Mouse (Mus musculus): Measurements from ENCODE around the gene Sgcg. TPM values are rescaled to one million over a fixed set of nuclear protein-coding genes. Genes with fewer than 3 reads are reported as not detected.
A peak's percentile ranks its signal among the peaks of the same experiment; 100 is the strongest.

Gene Sgcg
- polyA plus RNA-seq, 1 experiment from 2014 or later, result 69.2 TPM

DNA sequence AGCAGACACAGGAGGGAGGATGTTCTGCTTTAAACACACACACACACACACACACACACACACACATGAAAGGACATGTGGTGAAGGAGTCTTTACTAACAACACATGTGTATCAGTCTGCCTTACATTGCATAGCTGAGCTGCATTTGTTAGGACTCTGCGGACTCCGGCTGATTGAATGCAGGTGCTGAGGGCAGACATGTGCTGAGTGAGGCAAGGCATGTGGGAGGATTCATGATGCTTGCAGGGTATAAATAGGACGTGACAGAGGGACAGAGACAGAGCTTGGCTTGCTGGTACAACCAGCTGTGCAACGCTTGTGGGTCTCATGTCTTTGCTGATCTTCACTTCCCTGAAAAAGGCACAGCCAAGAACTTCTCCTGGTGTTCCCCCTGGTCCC lies 34.5 kb downstream of the Sgcg start:
- Histone ChIP-seq H3K4me1 (ENCODE audit: control insufficient read depth, insufficient read depth, low read length) (peaks cover 2% of the 10 kb centered on the region; the same call in 1 of the 2 replicates), H3K4me3 (ENCODE audit: low read length) (no peak overlapping the region), H3K27ac (ENCODE audit: low read length) (no peak overlapping the region), H3K9ac (ENCODE audit: low read length) (no peak overlapping the region), H3K4me2 (ENCODE audit: low read depth, low read length) (no peak overlapping the region), H3K9me3 (replicated peaks; ENCODE audit: control insufficient read depth, low read length) (no peaks in the 10 kb centered on the region), H3K27me3 (ENCODE audit: control insufficient read depth, insufficient read depth, low read length) (no peaks in the 10 kb centered on the region), H3K36me3 (ENCODE audit: control insufficient read depth, insufficient read depth) (0 out of 2 replicates have a peak, but pooled peaks cover 2% of the 10 kb centered on the region)
- ATAC-seq (replicated peaks; ENCODE audit: extremely low read depth, insufficient read depth, low FRiP score), result no peak
- 50% methylated on average over 4 of the region's 4 CpGs for WGBS

DNA sequence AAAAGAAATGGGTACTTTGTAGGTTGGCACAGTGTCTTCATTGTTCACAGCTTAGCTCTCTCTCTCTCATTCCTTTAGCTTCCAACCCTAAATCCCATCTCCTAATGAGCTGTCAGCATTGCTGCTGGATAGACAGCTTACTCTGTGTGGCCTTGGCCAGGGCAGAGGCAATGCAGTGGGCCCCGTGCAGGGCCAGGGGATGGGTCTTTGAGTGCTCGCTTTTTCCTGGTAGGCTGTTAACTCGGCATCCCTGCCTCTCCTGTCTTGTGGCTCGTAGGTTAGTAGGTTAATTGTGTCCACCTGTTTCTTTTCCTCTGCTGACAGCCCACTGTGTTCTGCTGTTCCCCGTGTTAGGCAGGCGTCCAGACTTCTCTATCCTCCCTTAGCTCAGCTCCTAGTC lies 35.8 kb downstream of the Sgcg start:
- H3K27me3 ChIP-seq (ENCODE audit: control insufficient read depth, insufficient read depth, low read length), result no peaks in the 10 kb centered on the region
- WGBS, result 58% methylated on average over 6 of the region's 6 CpGs
- H3K27ac ChIP-seq (ENCODE audit: low read length), result no peak overlapping the region
- H3K4me2 ChIP-seq (ENCODE audit: low read depth, low read length), result no peak overlapping the region
- H3K9me3 ChIP-seq (replicated peaks; ENCODE audit: control insufficient read depth, low read length), result no peaks in the 10 kb centered on the region
- H3K9ac ChIP-seq (ENCODE audit: low read length), result no peak overlapping the region
- H3K4me3 ChIP-seq (ENCODE audit: low read length), result no peak overlapping the region
- no peak for ATAC-seq (replicated peaks; ENCODE audit: extremely low read depth, insufficient read depth, low FRiP score)
- peaks cover 2% of the 10 kb centered on the region; the same call in 1 of the 2 replicates for H3K4me1 ChIP-seq (ENCODE audit: control insufficient read depth, insufficient read depth, low read length)
- 0 out of 2 replicates have a peak, but pooled peaks cover 2% of the 10 kb centered on the region for H3K36me3 ChIP-seq (ENCODE audit: control insufficient read depth, insufficient read depth)

DNA sequence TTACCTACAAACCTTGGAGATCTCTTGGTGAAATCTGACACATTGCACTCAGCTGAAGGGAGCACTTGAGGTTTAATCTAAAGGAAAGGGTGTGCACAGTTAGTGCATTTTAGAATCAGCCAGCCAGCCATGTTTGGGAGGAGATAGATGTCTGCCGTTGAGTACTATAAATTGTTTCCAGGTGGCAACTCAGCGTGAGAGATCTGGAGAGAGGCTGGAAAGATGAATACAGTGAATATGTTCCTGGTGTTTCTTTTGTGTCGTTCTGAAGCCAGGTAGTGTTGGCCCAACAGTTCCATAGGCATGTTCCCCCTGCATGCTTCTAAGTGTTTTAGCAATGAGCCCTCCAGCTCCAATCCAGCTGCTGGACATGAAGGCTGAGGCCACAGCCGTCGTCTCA lies 37.1 kb downstream of the Sgcg start:
- ATAC-seq (replicated peaks; ENCODE audit: extremely low read depth, insufficient read depth, low FRiP score), result no peak
- peaks cover 2% of the 10 kb centered on the region; the same call in 1 of the 2 replicates for H3K4me1 ChIP-seq (ENCODE audit: control insufficient read depth, insufficient read depth, low read length)

DNA sequence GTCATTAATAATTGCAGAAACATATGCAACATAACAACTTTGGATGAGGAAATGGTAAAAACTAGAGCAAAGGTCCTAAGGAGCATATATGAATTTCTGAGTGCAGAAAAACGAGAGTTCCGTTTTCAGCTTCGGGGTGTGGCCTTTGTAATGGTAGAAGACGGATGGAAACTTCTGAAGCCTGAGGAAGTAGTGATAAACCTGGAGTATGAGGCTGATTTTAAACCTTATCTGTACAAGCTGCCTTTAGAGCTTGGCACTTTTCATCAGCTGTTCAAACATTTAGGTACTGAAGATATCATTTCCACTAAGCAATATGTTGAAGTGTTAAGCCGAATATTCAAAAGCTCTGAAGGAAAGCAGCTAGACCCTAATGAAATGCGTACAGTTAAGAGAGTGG lies 46.5 kb downstream of the Sgcg start:
- WGBS, result 76% methylated on average over 6 of the region's 6 CpGs
- Histone ChIP-seq H3K4me2 (ENCODE audit: low read depth, low read length) (no peak overlapping the region), H3K27me3 (ENCODE audit: control insufficient read depth, insufficient read depth, low read length) (no peaks in the 10 kb centered on the region), H3K4me1 (ENCODE audit: control insufficient read depth, insufficient read depth, low read length) (no peaks in the 10 kb centered on the region), H3K9ac (ENCODE audit: low read length) (no peak overlapping the region), H3K27ac (ENCODE audit: low read length) (no peak overlapping the region), H3K4me3 (ENCODE audit: low read length) (no peak overlapping the region), H3K9me3 (replicated peaks; ENCODE audit: control insufficient read depth, low read length) (no peaks in the 10 kb centered on the region), H3K36me3 (ENCODE audit: control insufficient read depth, insufficient read depth) (peaks cover 52% of the 10 kb centered on the region)
- no peak for ATAC-seq (replicated peaks; ENCODE audit: extremely low read depth, insufficient read depth, low FRiP score)

More for the DNA sequence above, 37.1 kb downstream of the Sgcg start:
- Histone ChIP-seq H3K36me3 (ENCODE audit: control insufficient read depth, insufficient read depth) (0 out of 2 replicates have a peak, but pooled peaks cover 2% of the 10 kb centered on the region), H3K9ac (ENCODE audit: low read length) (no peak overlapping the region), H3K4me2 (ENCODE audit: low read depth, low read length) (no peak overlapping the region), H3K9me3 (replicated peaks; ENCODE audit: control insufficient read depth, low read length) (no peaks in the 10 kb centered on the region), H3K4me3 (ENCODE audit: low read length) (no peak overlapping the region), H3K27ac (ENCODE audit: low read length) (no peak overlapping the region), H3K27me3 (ENCODE audit: control insufficient read depth, insufficient read depth, low read length) (no peaks in the 10 kb centered on the region)
- WGBS, result 70% methylated on average over 5 of the region's 5 CpGs

DNA sequence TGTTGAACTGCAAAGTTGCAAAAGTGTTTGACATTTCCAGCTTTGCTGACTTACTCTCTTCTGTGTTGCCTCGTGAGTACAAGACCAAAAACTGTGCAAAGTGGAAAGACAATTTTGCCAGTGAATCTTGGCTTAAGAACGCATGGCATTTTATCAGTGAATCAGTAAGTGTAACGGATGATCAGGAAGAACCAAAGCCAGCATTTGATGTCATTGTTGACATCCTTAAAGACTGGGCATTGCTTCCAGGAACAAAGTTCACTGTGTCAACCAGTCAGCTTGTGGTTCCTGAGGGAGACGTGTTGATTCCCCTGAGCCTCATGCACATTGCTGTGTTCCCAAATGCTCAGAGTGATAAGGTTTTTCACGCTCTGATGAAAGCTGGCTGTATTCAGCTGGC lies 48.2 kb downstream of the Sgcg start:
- WGBS, result 73% methylated on average over 5 of the region's 5 CpGs
- H3K36me3 ChIP-seq (ENCODE audit: control insufficient read depth, insufficient read depth), result peaks cover 68% of the 10 kb centered on the region
- H3K4me1 ChIP-seq (ENCODE audit: control insufficient read depth, insufficient read depth, low read length), result no peaks in the 10 kb centered on the region
- no peak for ATAC-seq (replicated peaks; ENCODE audit: extremely low read depth, insufficient read depth, low FRiP score)
- no peak overlapping the region for H3K9ac ChIP-seq (ENCODE audit: low read length)
- H3K27ac ChIP-seq (ENCODE audit: low read length), result no peak overlapping the region
- no peak overlapping the region for H3K4me2 ChIP-seq (ENCODE audit: low read depth, low read length)
- no peaks in the 10 kb centered on the region for H3K9me3 ChIP-seq (replicated peaks; ENCODE audit: control insufficient read depth, low read length)
- H3K4me3 ChIP-seq (ENCODE audit: low read length), result no peak overlapping the region
- H3K27me3 ChIP-seq (ENCODE audit: control insufficient read depth, insufficient read depth, low read length), result no peaks in the 10 kb centered on the region

DNA sequence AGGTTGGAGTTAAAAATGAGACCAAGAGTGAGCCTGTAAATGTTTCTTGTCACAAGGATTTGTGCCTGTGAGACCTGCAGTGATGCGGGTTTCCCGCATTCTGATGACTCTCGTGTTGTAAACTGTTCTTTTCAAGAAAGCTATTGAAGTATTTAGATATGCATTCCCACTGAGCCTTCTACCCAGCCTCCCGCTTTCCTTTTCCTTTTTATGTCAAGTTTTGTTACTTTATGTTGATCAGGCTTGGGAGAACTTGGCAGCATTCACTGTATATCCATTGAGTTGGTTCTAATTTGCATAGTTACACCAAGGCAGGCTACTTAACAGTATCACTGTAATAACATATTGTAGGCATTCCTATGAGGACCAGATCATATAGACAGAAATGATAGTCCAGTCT lies 63.9 kb downstream of the Sgcg start:
- H3K27me3 ChIP-seq (ENCODE audit: control insufficient read depth, insufficient read depth, low read length), result no peaks in the 10 kb centered on the region
- no peak overlapping the region for H3K9ac ChIP-seq (ENCODE audit: low read length)
- H3K4me2 ChIP-seq (ENCODE audit: low read depth, low read length), result no peak overlapping the region
- H3K9me3 ChIP-seq (replicated peaks; ENCODE audit: control insufficient read depth, low read length), result no peaks in the 10 kb centered on the region
- H3K27ac ChIP-seq (ENCODE audit: low read length), result no peak overlapping the region
- no peak overlapping the region for H3K4me3 ChIP-seq (ENCODE audit: low read length)
- peaks cover 23% of the 10 kb centered on the region for H3K36me3 ChIP-seq (ENCODE audit: control insufficient read depth, insufficient read depth)
- H3K4me1 ChIP-seq (ENCODE audit: control insufficient read depth, insufficient read depth, low read length), result no peaks in the 10 kb centered on the region
- no peak for ATAC-seq (replicated peaks; ENCODE audit: extremely low read depth, insufficient read depth, low FRiP score)
- 94% methylated on average over 4 of the region's 4 CpGs for WGBS

DNA sequence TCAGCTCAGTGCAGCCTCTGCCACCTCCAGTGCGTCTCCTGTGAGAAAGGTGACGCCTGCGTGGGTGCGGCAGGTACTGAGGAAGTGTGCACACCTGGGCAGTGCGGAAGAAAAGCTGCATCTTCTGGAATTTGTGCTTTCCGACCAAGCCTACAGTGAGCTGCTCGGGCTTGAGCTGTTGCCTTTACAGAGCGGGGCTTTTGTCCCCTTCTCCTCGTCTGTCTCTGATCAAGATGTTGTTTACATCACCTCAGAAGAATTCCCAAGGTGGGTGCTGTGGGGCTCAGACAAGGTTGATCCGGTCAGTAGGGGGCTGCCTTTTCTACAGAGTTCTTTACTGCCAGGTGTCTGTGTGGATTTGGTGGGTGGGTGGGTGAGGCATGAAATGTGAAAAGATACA lies 66.0 kb downstream of the Sgcg start:
- H3K4me3 ChIP-seq (ENCODE audit: low read length), result no peak overlapping the region
- no peak for ATAC-seq (replicated peaks; ENCODE audit: extremely low read depth, insufficient read depth, low FRiP score)
- 78% methylated on average over 10 of the region's 10 CpGs for WGBS
- no peaks in the 10 kb centered on the region for H3K9me3 ChIP-seq (replicated peaks; ENCODE audit: control insufficient read depth, low read length)
- H3K4me2 ChIP-seq (ENCODE audit: low read depth, low read length), result no peak overlapping the region
- H3K27me3 ChIP-seq (ENCODE audit: control insufficient read depth, insufficient read depth, low read length), result no peaks in the 10 kb centered on the region
- no peak overlapping the region for H3K27ac ChIP-seq (ENCODE audit: low read length)
- H3K4me1 ChIP-seq (ENCODE audit: control insufficient read depth, insufficient read depth, low read length), result no peaks in the 10 kb centered on the region
- H3K9ac ChIP-seq (ENCODE audit: low read length), result no peak overlapping the region
- peaks cover 19% of the 10 kb centered on the region for H3K36me3 ChIP-seq (ENCODE audit: control insufficient read depth, insufficient read depth)

DNA sequence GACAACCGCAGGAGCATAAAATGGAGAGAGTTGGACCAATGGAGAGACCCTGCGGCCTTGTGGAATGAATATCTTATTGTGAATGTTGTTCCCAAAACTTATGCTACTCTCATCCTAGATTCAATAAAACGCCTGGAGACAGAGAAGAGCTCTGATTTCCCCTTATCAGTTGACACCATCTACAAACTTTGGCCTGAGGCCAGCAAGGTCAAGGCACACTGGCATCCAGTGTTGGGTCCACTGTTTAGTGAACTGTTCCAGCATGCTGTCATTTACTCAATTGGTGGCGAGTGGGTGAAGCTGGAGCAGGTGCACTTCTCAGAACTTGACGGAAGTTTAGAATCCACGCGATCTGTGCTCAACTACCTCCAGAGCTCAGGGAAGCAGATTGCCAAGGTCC lies 66.4 kb downstream of the Sgcg start:
- ATAC-seq (replicated peaks; ENCODE audit: extremely low read depth, insufficient read depth, low FRiP score), result no peak
- no peak overlapping the region for H3K4me3 ChIP-seq (ENCODE audit: low read length)
- H3K36me3 ChIP-seq (ENCODE audit: control insufficient read depth, insufficient read depth), result peaks cover 18% of the 10 kb centered on the region
- H3K9me3 ChIP-seq (replicated peaks; ENCODE audit: control insufficient read depth, low read length), result no peaks in the 10 kb centered on the region
- H3K9ac ChIP-seq (ENCODE audit: low read length), result no peak overlapping the region
- H3K27me3 ChIP-seq (ENCODE audit: control insufficient read depth, insufficient read depth, low read length), result no peaks in the 10 kb centered on the region
- H3K27ac ChIP-seq (ENCODE audit: low read length), result no peak overlapping the region
- no peak overlapping the region for H3K4me2 ChIP-seq (ENCODE audit: low read depth, low read length)
- 75% methylated on average over 7 of the region's 7 CpGs for WGBS
- no peaks in the 10 kb centered on the region for H3K4me1 ChIP-seq (ENCODE audit: control insufficient read depth, insufficient read depth, low read length)

DNA sequence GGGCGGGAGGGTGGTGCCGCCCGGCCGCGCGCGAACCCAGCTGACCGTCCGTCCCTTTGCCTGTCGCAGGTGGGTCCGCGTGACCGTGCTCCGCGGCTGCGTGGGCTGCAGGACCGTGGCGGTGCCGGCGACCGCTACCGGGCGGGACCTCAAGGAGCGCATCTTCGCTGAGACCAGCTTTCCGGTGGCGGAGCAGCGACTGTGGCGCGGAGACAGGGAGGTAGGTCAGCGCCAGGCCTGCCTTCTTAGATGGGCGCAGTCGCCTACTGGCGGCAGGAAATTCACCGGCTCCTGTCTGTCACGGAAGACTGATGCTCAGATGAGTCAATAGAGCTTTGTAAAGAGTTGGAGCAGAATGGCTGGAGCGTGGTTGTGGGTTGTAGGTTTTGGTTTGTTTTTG lies 85.1 kb downstream of the Sgcg start:
- peak; percentile 28; the same call in 1 of the 2 replicates for ATAC-seq (replicated peaks; ENCODE audit: extremely low read depth, insufficient read depth, low FRiP score)
- Histone ChIP-seq H3K27me3 (ENCODE audit: control insufficient read depth, insufficient read depth, low read length) (no peaks in the 10 kb centered on the region), H3K9ac (ENCODE audit: low read length) (peak overlapping the region; percentile 77), H3K4me2 (ENCODE audit: low read depth, low read length) (peak overlapping the region; percentile 59), H3K36me3 (ENCODE audit: control insufficient read depth, insufficient read depth) (no peaks in the 10 kb centered on the region), H3K27ac (ENCODE audit: low read length) (peak overlapping the region; percentile 96), H3K4me3 (ENCODE audit: low read length) (peak overlapping the region; percentile 66), H3K9me3 (replicated peaks; ENCODE audit: control insufficient read depth, low read length) (no peaks in the 10 kb centered on the region), H3K4me1 (ENCODE audit: control insufficient read depth, insufficient read depth, low read length) (peaks cover 17% of the 10 kb centered on the region)
- under 1% methylated on average over 37 of the region's 37 CpGs for WGBS
